Mouse (Mus musculus) thymus, adult 2 months (tissue): Measurements from ENCODE around the gene Cd274.

Source experiments
- CTCF ChIP-seq: fragments of 200-500 bp; IDR thresholded peaks from 2 replicates; pipeline ENCODE4 v1.5.1; 2012; ENCODE audit warnings: mild to moderate bottlenecking, control low read depth, low read length, moderate library complexity, borderline replicate concordance; ENCODE audit not compliant: control insufficient read depth, poor library complexity, insufficient read depth; ENCODE audit errors: extremely low read depth
- POLR2A ChIP-seq: fragments of 200-500 bp; IDR thresholded peaks from 2 replicates; pipeline ENCODE4 v1.6.1; 2012; ENCODE audit warnings: mild to moderate bottlenecking, low read length, control low read depth, moderate library complexity; ENCODE audit not compliant: control insufficient read depth, poor library complexity, insufficient read depth; ENCODE audit errors: extremely low read depth

GRCm38 (mm10) chr19:29344868-29345267 lies 22.4 kb upstream of the Cd274 start:
- no peak for TF ChIP-seq CTCF
- TF ChIP-seq POLR2A = no peak
